Mouse (Mus musculus) erythroblast, adult 5-6 weeks (primary cell): ENCODE data around the gene Adamtsl2. TPM values are rescaled to one million over a fixed set of nuclear protein-coding genes. Genes with fewer than 3 reads are reported as not detected.

Source experiments
- ATAC-seq: replicated peaks from 2 replicates; pipeline ENCODE4 v1.8.0; 2016; ENCODE audit warnings: moderate number of reproducible peaks, mild to moderate bottlenecking, moderate TSS enrichment, inconsistent platforms; ENCODE audit not compliant: poor library complexity, low FRiP score, severe bottlenecking
- total RNA-seq, 2 experiments: library from RNA; stranded (forward) in 1 of 2; stranded (reverse) in 1 of 2; fragments of 150-400 nt in 1 of 2; fragments of 200-764, 138-1000 nt in 1 of 2; gene quantifications; 2 replicates each; pipeline versions ENCODE4 v1.2.3 to v1.2.4; 2015 to 2017; ENCODE audit warnings: low replicate concordance in 2 of 2

Adamtsl2 gene
- total RNA-seq, 2 experiments from 2014 or later: not detected

DNA sequence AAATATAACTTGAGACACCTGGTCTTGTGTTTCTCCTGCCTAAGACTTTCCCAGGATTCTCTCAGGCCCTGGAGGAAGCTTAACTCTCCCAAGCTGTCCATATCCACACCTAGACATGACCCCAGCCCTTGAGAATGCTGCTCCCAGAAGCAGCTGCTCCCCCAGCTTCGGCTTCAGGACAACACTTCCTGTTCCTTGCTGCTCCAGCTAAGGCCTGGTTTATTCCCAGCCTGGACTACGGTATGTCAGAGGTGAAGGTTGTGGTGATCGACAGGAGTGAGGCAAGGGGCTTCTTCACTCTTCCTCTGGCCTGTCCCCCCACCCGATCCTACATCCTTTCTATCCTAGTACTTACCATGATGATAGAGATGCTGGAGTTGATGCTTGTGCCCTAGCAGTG, 5.8 kb upstream of the Adamtsl2 start:
- ATAC-seq: no peak

DNA sequence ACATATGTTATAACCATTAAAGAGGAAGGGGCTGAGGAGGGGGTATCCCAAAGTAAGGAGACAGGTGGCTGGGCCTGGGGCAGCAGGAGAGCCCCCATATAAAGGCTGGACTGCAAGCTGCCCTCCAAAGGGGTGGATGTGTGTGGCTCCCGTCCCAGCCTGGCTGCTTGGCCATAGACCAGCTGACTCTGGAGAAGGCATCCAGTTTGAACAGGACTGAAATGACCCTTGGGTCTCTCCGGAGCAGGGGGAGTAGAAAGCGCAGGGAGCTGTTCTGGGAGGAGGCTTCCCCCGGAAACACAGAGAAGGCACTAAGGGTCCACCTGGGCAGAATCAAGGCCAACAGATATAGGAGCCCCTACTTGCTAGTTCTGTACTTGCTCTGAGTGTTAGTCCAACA, 4.4 kb upstream of the Adamtsl2 start:
- no peak for ATAC-seq

DNA sequence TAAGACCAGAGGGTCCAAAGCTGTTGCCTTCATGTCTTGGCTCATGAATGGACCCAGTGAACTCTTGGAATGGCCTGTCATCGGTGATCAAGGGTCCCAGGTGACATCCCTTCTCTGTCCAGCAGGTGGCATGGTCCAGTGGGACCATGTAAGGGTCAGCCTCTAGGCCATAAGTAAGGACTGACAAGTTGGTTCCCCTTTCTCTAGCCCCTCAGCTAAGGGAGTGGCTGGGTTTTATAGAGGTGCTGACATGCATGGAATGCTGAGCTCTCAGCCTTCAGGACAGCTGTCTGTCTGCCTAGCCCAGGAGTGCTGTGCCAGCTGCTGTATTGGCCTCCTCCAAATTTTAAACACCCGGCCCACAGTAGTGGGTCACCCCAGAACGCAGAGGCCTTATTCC, 3.7 kb upstream of the Adamtsl2 start:
- ATAC-seq: no peak

DNA sequence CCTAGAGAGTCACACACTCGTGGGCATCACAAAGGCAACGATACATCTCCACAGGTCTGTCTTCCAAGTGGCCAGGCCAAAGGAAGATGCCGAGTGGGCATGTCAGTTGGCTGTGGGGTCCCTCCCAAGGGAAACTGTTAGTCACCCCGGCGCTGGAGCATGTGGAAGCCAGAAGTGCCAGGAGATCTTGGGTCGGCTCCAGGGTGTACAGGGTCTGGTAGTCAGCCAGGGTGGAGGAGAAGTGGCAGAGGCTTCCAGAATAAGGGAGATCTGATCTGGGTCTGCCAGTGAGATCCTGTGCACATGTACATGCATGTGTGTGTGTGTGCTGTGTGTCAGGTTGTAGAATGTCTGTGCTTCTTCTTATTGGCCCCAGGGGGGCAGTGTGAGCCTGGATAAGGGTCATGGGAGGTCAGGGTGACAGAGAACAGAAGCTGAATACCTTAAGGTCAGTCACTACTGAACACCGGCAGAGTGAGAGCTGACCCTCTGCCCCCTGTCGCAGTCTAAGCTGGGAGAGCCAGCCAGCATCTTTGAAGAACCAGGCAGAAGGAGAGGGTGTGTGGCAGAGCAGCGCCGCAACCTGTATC, 1.4 kb upstream of the Adamtsl2 start:
- ATAC-seq: no peak

DNA sequence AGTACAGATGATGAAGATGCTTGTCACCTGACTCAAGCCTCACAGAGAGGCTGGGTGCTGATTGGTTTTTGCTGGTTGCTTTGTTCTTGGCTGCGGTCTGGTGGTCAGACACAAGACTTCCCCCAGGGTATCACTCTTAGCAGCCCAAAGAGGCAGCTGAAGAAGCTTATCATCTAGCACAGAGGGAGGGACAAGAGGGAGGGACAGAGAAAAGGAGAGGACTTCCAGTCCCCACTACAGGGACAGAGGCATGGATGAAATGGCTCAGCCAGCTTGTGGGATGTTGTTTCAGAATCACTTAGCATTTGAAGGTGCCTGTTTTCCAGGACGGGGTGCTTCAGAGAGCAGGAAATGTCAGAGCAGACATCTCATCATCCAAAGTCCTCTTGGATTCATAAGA, 867 bp upstream of the Adamtsl2 start:
- ATAC-seq: no peak

DNA sequence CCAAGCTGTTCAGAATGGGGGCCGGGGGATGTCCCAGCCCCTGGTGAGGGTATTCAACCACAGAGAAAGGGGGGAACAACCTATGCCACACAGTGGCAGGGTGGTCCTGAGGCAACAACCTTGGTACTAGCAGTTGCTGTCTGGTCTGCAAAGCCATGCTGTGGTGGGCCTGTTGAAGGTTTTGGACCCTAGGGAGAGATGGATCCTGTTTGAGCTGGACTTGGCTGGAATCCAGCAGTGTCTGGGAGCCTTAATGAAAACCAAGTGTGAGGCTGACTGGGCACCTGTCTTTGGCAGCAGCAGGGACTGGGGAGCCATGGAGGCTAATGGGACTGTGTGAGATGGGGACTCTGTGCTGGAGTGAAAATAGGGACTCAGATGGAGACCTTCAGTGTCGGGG, 470 bp downstream of the Adamtsl2 start:
- no peak for ATAC-seq

DNA sequence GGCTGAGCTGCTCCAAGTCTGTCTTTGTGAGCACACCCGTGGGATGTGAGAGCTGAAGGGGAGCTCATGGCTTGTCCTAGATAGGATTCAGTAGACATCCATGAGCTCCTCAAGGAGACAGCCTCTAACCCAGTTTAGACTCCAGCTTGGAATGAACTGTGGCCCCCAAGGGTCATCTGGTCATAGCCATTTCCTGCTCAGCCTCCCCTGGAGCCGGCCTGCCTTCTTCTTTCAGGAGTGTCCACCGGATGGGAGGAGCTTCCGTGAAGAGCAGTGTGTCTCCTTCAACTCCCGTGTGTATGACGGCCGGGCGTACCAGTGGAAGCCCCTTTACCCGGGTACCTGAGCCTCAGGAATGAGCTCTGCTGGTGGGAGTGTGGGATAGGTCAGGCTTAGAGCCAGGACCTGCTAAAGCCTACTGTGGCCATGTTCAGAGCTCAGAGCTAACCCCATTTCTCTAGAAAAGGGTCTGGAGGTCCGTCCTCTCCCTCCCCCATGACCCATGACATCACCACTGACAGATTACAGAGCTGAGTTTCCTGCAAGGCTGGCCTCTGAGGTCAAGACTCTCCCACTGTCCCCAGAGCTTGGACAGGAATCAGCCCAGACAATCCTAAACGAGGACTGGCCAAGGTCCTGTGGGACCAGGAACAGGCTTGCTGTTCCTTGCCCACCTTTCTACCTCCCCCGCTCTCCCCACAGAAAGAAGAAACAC, 4.7 kb downstream of the Adamtsl2 start:
- ATAC-seq: no peak

DNA sequence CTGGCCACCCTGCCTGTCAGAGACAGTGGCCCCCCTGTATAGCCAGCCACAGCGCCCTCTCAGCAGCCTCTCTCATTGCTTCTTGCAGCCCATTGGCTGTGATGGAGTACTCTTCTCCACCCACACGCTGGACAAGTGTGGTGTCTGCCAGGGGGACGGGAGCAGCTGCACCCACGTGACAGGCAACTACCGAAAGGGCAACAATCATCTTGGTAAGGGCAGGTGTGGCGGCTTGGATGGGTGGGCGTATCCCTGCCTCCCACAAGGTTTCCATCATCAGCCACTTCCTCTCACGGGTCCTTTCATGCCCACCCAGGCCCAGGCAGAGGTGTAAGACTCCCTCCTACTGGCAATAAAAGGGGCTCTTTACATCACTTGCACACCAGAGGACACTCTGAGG, 5.8 kb downstream of the Adamtsl2 start:
- ATAC-seq: no peak

DNA sequence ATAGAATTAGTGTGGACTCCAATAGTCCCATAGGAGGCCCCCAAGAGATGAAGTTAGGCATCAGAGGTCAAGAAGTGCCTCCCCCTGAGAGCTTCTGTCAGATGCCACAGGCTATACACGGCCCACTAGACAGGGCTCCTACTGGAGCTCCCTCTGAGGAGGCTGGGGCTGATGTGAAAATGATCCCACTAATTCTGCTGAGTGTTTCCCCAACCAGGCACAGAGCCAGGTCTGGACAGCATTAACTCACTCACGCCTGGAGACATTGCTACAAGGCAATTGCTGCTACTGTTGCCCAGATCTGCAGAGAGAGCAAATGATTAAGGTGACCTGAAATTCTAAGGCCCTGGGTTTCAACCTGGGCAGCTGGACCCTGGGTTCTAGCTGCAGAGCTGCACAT, 6.6 kb downstream of the Adamtsl2 start:
- no peak for ATAC-seq

- no peak for ATAC-seq
Measured at GRCm38 (mm10) chr2:27086483-27087010, 7.4 kb downstream of the Adamtsl2 start.

GRCm38 (mm10) chr2:27087581-27087980, 8.4 kb downstream of the Adamtsl2 start:
- no peak for ATAC-seq

DNA sequence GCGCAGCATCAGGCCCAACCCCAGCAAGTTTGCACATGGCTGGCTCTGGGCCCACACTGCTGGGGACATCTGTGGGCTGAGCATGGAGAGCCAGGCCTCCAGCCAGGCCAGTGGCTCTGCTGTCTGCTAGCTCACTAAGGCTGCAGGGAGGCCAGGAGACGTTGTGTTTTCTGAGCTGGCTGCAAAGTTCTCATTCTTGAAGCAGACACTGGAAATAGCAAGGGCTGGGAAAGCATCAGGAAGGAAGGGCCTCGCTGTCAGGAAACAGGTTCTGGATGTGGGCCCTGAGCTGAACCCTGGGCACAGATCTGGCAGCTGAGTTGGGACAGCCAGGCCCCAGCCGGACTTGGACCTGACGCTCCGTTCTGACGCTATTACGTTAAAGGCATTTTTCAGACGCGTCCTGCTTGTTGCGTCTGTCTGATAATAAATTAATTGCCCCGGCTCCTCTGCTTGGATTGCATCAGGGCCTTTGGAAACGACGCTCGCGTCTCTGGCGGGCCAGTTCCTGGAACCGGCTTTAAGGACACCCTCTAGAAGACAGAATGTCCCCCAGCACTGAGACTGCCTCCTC, 9.0 kb downstream of the Adamtsl2 start:
- ATAC-seq: no peak

DNA sequence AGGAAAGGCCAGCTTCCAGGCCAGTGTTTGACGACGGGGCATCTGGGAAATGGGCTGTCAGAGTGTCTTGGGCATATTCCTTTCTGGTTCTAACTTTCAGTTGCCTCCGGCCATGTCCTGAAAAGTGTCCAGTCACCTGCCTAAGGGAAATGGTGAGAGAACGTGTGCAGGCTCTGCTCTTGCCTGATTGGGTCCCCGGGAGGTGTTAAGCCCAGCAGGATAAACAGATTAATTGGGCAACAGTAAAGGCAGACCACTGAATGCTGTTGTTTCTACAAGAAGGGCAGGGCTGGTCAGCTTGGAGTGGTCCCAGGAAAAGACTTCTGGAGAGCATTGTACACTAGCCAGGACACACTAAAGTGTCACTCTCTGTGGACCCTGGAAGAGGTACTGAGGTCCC, 9.5 kb downstream of the Adamtsl2 start:
- no peak for ATAC-seq

GRCm38 (mm10) chr2:27089238-27089637, 10.1 kb downstream of the Adamtsl2 start:
- ATAC-seq: no peak

DNA sequence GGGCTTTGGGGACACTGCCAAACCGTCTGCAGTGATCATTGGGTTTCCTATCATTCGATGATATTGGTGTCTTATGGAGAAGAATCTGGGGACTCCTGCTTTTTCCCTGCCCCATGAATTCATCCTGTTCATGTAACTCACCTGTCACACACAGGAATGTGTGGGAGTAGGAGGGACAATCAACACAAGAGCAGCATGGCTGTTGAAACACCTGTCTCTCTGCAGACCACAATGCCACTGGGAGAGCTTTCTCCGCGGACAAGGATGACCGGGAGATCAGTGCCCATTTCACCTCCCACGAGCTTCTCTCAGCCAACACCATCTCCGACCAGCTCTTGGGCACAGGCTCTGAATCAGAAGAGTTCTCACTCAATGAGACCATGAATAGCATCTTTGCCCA, 16.0 kb downstream of the Adamtsl2 start:
- no peak for ATAC-seq

DNA sequence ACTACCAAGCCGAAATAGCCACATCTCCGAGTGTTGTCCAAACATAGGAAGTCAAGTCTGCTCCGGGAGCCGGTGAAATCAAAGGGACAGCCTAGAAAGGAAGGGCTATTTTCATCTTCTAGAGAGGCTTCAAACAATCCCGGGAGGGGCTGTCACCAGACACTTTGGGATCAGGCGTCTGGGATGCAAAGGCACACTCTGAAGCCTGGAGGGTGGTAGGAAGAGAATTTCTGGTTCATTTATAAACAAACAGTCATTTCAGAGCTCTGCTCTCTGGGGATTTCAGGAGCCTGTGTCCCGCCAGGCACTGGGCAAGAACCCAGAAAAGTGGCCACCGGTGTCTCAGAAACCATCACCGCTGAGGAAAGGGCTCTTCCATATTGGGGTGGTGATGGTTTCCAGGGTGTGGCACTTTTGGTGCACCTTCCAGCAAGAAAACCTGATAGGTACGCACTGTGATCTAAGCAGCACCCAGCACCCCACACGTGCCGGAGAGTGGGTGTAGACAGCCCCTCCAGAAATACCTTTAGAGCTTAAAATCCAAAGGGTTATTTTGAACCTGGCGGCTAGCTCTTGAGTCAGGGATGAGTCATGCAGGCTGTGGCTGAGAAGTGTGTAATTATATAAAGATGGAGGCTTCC, 17.3 kb downstream of the Adamtsl2 start:
- no peak for ATAC-seq

GRCm38 (mm10) chr2:27097241-27097656, 18.1 kb downstream of the Adamtsl2 start:
- ATAC-seq: no peak

GRCm38 (mm10) chr2:27097776-27098175, 18.6 kb downstream of the Adamtsl2 start:
- no peak for ATAC-seq

- no peak for ATAC-seq
Measured at GRCm38 (mm10) chr2:27103554-27103953, 24.4 kb downstream of the Adamtsl2 start.

GRCm38 (mm10) chr2:27106816-27107215, 27.6 kb downstream of the Adamtsl2 start:
- no peak for ATAC-seq

DNA sequence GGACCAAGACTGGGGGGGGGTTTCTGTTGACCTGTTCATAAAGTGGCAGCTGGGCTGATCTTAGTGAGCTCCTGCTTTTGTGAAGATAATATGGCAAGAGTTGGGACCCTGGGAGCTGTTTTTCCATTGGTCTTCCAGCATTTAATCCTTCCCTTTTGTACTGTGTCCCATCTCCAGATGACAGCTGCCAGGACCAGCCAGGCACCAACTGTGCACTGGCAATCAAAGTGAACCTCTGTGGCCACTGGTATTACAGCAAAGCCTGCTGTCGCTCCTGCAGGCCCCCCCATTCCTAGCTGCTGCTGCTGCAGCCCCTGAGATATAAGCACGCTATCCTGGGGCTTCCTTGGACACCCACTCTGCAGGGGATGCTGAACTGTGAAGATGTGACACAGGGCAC, 29.0 kb downstream of the Adamtsl2 start:
- ATAC-seq: no peak
